Mouse (Mus musculus) liver, embryonic 14.5 days (tissue): ENCODE results near the gene Vill.

ENCODE experiments used
- CTCF ChIP-seq: IDR thresholded peaks from 2 replicates; pipeline ENCODE4 v1.5.1; 2016; ENCODE audit warnings: antibody characterized with exemption, low read depth, control low read depth
- EP300 ChIP-seq: IDR thresholded peaks from 2 replicates; pipeline ENCODE4 v1.6.1; 2016; ENCODE audit warnings: antibody characterized with exemption, low read depth

DNA sequence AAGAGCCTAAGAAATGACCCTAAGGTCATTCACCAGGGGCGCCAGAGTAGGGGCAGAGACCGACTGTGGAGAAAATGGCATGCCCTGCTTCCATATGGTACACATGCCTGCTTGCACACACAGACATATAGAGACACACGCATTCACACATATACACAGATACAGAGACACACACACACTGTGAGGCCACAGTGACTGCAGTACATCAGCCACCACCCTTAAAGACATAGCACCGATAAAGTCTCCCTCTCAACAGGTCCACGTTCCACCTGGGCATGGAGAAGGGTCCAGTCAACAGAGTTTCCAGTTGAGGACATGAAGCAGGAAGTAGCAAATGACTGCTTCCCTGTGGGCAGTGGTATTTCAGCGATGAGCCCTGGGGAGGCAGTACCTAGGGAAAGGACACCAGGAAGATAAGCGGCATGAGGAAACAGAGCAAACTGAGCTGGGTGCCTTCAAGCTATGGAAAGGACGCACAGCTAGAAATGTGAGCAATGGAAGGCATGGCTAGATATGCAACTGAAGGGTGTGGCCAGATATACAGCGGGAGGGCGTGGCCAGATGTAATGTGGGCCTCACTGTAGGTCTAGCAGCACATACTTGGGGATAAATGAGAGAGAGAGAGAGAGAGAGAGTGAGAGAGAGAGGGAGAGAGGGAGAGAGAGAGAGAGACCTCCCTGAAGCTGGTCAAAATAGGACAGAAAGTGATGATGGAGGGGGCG, 4.2 kb upstream of the Vill start:
- TF ChIP-seq CTCF (no peak), EP300 (no peak)
